Mouse (Mus musculus): Measurements from ENCODE around the gene Pdss1. TPM values are rescaled to one million over a fixed set of nuclear protein-coding genes. Genes with fewer than 3 reads are reported as not detected.
"Not testable (repeated sequence)": the region's sequence is repeated elsewhere in the genome, so short reads cannot be mapped to it uniquely, and the experiment has no call there.

The Pdss1 gene
- total RNA-seq (2021), result 6.7 and 7.5 TPM in 2 replicates
- long read RNA-seq, transcript Pdss1-201 (11 exons, 1,642 nt), result major isoform, 8 of 14 reads
- long read RNA-seq, partial matches to known transcripts, result 1 of 14 reads
- long read RNA-seq, other reads (novel, unspliced or antisense), result 5 of 14 reads

DNA sequence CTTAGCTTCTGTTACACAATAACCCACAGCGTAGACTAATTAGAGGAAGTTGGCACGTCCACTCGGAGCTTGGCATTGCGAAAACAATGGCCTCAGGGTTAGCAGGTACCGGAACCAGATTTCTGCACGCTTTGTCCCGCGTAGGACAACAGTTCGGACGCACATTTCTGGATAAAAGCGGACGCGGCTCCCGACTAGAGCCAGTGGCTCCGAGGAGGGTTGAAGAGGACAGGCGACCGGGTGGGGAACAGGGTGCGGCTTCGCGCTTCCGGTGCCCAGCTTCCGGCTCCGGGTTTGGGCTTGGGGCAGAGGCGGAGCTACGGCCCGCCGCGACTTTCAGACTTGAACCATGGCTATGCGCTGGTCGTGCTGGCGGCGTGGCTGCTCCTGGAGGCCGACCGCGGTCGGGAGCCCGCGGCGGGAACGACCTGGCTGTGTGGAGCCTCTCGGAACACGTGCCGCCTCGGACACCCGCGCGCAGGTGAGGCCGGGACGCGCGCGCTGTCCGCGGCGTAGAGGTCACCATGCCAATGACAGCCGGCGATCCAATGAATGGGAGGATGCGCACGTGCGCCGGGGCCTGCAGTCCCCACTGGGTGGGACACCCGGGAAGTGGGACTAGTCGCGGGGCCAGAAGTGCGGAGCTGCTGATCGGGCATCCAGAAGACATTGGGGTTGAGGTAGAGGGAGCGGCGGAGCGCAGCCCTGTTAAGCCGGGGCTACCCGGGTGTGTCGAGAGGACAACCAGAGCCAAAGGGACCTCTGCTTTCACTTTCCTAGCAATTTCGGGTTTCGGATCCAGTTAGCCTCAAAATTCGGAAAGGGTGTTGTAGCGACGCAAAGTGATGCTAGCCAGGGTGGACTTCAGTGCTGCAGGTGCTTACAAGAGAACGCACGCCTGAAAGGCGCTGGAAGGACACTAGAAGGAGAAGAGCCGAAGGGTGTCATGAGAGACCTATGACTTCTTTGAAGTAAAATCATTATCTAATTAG, at the start of gene Pdss1:
Gene Pdss1 (plus strand): TSS at position 241 of the 992 bp plus-strand sequence.
- DNase-seq, result peak; percentile 92

DNA sequence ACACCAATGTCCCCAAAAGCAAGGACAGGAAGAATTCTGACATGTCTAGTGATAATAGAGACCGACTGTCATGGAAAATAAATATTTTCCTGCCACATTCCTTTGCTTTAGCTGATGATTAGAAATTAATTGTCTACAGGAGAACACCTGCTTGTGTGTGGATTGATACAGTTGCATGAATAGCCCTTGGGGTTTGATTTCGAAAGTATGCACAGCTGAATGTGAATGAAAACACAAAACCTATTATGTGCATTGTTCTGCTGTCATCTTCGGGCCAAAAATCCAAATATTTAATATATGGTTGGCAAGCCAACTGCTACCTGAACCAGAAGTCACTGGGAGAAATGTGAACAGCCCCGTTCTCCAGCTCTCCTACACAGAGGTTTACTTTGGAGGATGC, 43.4 kb upstream of the Pdss1 start:
- DNase-seq, result no peak

DNA sequence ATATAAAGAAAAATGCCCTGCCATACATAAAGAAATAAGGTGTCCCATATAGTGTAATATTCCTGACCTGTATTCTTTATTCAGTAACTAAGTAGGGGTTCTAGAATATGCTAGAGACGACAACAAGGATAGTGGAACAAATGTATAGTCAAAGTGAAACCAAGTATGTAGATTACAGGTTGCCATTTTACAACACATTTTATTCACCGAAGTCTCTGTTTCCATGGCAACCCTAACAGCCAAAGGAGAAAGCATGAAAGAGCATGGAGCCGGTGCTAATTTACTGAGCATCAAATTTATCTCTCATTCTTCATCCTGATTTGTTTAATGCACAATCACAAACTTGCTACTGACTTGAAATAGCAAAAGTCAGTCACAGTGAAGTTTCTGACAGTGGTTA, 37.8 kb upstream of the Pdss1 start:
- no peak for DNase-seq

DNA sequence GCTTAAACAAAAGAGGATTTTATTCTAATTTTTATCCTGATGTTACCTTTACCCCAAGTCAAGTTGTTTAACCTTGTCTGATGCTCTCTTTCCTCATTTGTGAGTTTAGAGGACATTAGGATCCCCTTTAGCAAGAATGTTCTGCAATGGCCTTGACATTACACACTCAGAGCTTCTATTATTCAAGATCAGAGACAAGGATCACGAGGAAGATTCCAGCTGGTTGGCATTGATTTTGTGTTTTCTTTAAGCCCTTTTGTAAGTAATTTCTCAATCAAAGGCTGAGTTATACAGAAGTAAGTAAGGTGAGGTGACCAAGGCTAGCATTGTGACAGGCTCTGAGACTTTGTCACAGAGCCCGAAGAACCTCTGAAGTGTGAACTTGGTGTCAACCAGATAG, 33.1 kb upstream of the Pdss1 start:
- DNase-seq, result no peak

DNA sequence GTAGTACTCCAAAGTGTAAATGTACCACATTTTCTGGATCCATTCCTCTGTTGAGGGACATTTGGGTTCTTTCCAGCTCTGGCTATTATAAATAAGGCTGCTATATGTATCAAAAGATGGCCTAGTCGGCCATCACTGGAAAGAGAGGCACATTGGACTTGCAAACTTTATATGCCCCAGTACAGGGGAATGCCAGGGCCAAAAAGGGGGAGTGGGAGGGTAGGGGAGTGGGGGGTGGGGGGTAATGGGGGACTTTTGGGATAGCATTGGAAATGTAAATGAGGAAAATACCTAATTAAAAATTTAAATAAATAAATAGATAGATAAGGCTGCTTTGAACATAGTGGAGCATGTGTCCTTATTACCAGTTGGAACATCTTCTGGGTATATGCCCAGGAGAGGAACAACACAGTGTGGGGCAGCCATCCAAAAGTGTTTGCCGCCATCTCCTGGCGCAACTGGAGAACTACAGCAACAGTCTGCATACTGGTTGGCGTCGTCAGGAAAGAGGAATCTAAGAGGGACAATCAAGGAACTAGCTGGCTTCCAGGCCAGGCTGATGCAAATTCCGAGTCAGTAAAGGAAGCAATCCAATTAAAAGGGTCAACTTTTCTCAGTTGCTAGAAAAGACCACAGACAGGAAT, 30.8 kb upstream of the Pdss1 start:
- DNase-seq, result peak; percentile 73

DNA sequence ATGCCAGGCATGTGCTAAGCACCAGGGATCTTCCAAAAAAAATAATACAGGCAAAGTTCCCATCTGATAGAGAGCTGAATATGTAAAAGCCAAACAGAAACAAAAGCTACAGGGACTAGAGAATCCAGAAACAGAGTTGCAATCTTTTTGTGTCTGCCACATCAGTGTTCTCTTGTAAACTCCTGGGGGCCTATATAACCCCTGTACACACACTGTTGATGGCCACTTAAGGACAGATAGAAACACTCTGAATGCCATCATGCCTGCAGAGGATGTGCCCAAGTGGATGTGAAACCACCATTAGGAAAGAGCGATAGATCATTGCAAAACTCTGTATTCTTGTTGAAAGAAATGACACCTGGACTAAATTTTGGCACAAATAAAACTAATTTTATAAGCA, 29.5 kb upstream of the Pdss1 start:
- no peak for DNase-seq

DNA sequence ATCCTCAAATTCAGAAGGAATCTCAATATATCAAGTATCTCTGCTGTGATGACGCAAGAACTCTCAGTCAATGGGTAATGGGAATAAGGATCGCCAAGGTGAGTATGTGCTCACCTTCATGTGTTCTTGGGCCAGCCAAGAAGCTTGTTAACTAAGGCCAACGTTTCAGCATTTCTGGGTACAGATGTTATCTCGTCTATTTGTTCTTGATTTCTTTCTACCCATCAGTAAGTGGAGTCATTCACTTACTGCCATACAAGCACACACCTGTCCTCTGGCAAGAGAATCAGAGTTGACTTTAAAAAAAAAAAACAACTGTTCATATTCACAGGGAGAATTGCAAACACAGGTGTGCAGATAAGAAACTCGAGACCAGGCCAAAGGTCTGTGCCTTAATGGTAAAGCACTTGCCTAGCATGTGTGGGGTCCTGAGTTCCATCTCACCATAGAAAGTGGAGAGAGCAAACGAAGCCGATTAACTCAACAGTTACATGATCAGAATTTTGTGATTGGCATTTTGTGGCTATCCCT, 28.4 kb upstream of the Pdss1 start:
- no peak for DNase-seq

DNA sequence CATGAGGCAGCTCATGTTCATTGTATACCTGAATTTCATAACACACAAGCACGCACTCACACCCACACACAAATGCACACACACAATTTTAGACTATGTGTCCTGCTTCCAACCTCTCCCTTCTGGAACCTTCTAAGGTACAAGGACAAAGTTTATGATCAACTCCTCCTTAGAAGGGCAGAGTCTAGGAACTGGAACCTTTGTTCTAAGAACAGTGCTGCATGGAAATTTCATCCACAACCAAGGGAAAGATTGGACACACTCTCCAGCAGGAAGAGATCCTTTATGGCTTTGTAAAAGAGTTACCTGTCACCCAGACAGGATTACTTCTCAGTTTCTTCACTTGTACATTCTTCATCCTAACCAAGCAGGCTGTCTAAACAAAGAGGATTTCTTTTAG, 22.2 kb upstream of the Pdss1 start:
- DNase-seq, result no peak

DNA sequence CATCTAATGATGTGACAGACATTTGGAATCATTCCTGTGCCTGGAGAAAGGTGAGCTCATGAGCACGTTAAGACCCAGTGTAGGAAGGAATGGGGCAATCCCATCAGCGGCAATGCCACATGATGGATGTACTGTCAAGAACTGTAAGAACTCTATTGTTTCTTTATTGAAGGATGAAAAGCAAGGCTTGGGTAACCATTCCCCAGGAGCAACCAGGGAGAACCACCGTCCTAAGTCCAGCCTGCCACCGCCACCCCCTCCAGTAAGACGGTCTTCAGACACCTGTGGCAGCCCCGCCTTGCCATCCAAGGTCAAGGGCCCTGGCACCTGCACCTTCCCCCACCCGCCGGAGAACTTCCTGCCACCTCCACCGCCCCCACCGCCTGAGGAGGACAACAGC, 20.7 kb upstream of the Pdss1 start:
- no peak for DNase-seq

DNA sequence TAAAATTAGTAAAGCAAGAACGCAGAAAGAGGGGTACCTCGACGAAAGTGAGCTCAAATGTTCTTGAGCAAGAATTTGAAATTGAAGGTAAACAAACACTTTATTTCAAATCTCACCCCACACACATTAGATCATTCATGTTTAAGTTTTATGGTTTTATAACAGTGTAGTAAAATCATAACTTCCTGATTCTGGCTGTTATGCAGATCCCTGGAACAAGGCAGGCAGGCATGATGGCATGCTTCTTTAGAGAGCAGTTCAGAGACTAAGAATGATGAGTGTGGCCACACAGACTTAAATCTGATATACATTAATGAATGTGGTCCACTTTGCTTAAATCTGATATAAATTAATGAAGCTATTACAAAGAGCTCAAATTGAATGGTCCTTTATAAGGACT, 18.7 kb upstream of the Pdss1 start:
- DNase-seq, result no peak

DNA sequence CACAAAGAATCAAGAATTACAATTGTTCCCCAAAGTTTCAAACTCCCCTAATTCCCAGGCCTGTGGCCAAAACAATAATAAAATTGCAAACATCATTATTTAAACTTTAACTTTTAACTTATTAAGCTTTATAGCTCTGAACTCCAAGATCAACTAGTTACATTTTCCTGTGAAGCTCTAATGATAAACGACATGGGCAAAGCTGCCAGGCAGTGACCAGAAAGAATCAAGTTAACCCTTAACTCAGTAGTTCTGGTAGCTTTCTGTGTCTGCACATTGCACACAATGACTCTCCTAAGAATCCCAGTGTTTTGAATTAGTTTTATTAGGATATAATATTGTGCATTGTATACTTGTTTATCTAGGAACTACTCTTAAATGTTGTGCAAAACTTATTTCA, 16.5 kb upstream of the Pdss1 start:
- DNase-seq, result no peak

DNA sequence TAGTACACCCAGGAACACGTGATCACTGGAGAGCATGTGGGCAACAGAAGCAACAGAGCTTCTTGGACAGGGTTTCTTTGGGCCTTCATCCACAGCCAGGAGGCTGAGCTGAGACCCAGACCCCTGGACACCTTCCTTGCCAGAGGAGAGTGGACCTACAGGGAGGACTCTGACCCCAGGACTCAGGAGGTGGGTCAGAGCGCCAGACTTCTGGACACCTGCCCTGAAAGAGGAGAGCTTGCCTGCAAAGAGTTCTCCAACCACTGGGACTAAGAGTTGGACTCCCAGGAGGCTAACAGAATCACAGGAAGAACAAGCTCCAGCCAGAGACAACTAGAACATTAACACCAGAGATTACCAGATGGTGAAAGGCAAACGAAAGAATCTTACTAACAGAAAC, 14.6 kb upstream of the Pdss1 start:
- not testable (repeated sequence) for DNase-seq

DNA sequence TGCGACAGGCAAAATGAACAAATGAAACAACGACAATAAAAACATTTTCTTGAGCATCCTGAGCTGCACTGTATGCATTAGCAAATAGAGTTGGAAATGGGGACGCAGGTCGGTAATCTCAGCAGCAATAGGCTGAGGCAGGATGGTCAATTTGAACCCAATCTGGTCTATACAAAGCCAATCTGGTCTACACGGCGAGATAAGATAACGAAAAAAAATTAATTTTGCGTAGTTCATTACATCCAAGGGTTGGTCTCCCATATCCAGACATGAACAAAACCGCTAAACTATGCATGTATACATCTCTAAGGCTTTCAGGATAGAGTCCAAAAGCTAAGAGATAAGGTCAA, 415 bp upstream of the Pdss1 start:
- no peak for DNase-seq

DNA sequence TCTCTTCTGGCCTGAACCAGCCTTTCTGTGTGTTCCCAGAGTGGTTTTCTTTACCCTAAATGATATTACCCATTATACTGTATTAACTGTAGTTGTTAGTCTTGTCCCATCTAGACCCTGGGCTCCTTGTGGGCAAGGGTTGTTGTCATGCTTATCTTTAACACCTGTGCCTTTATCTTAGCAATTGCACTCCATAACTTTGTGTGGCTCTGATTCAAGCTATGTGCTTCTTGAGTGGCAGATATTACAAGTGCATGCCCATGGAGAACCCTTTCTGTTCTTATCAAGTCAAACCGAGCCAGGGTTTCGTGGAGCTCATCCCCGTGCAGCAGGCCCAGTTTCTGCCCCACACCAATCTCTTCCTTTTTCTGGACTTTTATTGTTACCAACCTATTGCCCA, 8.6 kb downstream of the Pdss1 start:
- DNase-seq, result no peak

DNA sequence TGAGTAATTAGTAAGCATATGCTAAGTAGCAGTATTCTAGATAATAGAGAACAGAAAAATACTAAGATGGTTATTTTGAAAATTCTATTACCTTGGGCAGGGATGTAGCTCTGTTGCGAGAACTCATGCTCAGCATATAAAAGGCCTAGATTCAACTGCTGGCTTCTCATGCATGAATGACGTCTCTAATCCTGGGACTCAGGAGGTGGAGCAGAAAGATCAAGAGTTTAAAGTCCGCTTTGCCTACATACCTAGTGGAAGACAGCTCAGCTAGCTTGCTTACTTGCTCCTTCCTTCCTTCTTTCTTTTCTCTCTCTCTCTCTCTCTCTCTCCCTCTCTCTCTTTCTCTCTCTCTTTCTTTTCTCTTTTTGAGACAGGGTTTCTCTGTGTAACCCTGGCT, 19.1 kb downstream of the Pdss1 start:
- no peak for DNase-seq

DNA sequence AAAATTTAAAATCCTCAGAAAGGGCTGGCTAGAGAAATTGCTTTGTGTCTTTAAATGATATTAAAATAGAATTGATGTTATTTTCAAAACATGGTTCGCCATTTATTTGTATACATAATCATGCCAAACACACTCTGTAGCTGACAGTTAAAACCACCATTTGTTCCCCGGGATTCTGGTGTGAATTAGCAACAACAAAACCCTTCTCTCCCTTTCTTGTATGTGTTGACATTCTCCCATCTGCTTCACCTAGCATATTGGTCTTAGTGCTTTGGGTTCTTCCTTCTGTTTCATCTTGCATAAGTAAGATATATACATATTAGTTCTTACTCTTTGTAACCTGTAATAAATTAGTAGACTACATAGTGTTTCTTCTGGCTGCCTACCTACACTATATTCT, 23.3 kb downstream of the Pdss1 start:
- no peak for DNase-seq

DNA sequence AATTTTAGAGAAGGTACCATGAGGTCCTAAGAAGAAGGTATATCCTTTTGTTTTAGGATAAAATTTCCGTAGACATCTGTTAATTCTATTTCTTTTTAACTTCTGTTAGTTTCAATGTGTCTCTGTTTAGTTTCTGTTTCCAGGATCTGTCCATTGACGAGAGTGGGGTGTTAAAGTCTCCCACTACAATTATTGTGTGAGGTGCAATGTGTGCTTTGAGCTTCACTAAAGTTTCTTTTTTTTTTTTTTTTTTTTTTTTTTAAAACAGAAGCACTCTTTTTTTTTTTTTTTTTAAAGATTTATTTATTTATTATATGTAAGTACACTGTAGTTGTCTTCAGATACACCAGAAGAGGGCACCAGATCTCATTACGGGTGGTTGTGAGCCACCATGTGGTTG, 30.6 kb downstream of the Pdss1 start:
- not testable (repeated sequence) for DNase-seq

DNA sequence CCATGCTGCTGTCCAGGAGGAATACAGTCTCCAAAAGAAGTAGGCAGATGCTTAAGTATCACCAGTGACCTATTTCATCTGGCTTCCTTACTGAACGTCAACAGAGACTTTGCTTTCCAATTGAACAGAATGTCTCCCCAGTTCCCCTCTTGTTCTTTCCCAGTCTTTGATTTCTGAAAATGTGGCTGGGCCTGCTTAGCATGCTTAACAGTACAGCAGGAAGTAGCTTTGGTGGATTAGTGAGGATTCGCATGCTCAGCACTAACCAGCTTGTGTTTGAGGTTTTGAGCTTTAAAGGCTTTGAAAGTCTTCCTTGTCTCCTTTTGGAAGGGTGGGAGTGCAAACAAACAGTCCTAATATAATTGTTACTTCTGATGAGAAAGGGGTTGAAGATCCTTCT, 32.9 kb downstream of the Pdss1 start:
- no peak for DNase-seq

DNA sequence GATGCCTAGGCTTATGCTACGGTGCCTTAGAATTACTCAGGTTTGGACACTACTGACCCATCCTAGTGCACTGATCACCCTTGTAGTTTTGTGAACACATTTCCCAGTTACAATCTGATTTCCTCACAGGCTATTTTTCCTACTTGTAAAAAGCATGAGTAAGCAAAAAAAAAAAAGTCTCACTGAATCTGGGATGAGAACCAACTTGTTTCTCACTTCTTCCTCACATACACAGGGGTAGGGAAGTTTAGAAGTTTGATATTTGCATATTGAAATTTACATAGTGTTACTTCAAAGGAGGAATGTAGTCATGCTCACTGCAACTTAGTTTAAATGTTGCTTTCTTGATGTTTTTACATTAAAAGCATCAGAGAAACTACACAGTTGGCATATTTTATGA, 38.2 kb downstream of the Pdss1 start:
- no peak for DNase-seq

DNA sequence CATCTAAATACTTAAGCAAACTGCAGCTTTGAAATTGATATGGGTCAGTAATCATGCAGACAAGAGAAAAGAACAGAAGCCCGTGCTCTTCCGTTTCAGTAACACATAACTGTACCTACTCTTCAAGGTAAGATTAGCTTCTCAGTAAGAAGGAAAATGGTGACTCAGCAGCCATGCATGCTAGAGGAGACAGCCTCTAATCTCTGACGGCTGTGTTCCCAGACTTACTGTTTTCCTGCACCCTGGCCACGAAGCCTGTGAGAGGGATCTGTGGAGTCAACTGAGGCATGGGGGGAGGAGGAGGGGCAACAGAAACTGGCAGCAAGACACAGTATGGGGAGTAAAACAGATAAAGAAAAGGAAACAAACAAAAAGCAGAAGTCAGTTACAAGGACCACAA, 54.6 kb downstream of the Pdss1 start:
- no peak for DNase-seq

DNA sequence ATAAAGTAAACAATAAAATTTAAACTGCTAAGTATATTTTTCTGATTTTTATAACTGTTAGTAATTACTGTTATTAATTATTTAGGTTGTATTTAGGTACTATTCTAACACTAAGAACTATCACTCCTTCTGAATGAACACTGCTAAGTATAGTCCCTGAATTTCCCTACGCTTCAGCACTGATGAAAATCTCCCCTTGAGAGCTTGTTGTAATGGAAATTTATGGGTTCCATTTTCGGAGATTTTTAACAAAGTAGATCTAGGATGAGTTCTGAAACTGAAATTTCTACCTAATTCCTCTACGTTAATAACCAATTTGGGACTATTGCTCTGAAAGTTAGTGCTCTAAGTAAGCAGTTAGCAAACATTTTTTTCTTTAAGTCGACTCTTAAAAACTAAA, 59.0 kb downstream of the Pdss1 start:
- no peak for DNase-seq

DNA sequence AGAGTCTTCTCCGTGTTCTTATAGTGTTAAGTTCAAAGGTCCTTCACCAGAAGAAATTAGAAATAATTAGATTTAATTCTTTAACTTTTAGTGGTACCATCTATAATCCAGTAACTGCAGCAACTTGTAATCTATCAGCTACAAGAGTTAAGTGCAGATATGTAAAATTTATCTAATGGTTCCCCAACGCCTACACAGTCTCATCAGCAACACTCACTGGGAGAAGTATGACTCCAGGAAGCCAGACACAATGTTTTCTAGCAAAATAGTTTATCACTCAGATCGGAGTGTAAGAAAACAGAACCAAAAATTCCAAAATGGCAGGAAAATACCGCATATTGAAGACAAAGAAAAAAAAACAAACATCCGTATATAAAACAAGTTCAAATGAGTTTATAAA, 60.6 kb downstream of the Pdss1 start:
- DNase-seq, result no peak

DNA sequence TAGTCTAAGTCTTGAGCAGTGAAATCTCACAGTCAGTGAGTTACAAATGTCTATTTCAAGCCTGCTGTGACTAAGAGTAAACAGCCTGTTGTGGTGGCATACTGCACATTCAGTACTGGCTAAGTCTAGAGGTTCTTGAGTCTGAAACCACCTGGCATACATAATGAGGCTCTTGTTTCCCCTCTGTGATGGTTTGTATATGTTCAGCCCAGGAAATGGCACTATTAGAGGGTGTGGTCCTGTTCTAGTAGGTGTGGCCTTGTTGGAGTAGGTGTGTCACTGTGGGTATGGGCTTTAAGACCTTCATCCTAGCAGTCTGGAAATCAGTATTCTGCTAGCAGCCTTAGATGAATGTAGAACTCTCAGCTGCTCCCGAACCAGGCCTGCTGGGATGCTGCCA, 62.1 kb downstream of the Pdss1 start:
- no peak for DNase-seq
